Mouse (Mus musculus): ENCODE measurements around the gene Bmp2k.
A peak's percentile ranks its signal among the peaks of the same experiment; 100 is the strongest.

Gene Bmp2k

GRCm38 (mm10) chr5:97055511-97056068 lies 58.1 kb downstream of the Bmp2k start:
- DNase-seq = peak in 1 of 2 experiments; percentile 37

DNA sequence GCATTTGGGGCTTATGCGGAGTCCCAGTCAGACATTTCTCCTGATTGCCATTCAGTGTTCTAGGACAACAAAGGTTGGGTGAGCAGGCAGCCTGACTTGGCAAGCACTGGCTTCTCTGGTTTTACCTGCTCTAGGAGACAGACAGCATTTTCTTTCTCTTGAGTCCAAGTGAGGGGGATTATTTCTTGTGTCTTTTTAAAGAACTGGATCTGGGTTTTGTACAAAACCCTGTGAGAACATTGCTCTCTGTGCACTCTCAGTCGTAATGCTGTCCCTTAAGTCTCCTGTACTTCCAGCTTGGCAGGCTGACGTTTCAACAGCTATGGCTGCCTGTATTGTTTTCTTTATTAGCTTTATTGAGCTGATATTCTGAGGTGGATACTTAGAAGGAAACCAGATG lies 58.9 kb downstream of the Bmp2k start:
- DNase-seq = no peak

- no peak for DNase-seq
Observed at GRCm38 (mm10) chr5:97056791-97057450, 59.4 kb downstream of the Bmp2k start.

DNA sequence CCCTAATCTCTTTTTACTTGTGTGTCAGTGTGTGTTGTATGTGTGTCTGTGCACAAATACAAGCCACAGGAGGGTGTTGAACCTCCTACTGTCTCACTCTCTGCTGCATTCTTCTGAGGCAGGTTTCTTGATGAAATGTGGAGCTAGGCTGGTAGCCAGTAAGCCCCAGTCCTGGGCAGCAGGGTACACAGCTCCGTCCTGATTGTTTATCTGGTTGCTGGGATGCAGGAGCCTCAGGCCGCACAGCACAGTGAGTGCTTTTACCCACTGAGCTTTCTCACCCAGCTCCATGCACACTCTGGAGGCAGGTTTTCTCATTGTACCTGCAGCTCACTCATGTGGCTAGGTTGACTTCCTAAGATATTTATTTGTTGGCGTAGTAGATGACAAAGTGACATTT lies 63.4 kb downstream of the Bmp2k start:
- DNase-seq = no peak

DNA sequence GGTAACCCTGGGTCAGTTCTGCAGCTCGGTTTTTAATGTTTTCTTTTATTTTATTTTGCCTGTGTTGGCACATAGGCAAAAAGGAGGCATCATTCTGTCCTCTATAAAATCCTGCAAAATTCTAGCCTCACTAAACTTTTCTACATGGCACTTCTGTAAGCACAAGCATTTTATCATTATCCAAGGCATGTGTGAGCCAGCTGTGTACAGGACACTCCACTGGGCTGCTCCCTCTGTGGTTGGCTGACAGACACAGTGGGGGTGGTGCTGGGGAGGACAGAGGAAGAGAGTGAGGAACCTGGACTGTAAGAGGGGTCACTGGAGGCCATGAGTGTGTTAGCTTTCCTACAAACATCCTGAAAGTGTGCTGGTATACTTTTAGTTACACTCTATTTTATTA lies 64.6 kb downstream of the Bmp2k start:
- DNase-seq = no peak

DNA sequence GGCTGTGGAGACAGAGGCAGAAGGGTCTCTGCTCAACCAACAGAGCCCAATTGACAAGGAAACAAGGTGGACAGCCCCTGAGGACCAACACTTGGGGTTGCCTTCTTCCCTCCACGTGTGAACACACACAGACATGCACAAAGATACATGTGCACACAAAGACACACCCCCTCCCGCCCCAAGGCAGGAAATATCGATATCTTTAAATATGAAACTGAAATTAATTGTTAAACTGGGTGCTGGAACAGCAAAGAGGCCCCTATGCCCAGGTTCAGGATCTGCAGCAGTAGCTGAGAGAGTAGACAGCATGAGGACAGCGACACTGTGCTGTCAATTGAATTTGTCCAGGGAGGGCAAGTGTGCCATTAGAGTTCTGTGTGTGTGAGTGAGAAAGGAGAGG lies 68.3 kb downstream of the Bmp2k start:
- DNase-seq = no peak

GRCm38 (mm10) chr5:97075476-97076151 lies 78.1 kb downstream of the Bmp2k start:
- no peak for DNase-seq

GRCm38 (mm10) chr5:97076167-97076566 lies 78.7 kb downstream of the Bmp2k start:
- DNase-seq = no peak

- no peak for DNase-seq
Observed at GRCm38 (mm10) chr5:97077676-97078075, 80.2 kb downstream of the Bmp2k start.

- DNase-seq = no peak
Observed at GRCm38 (mm10) chr5:97078641-97079040, 81.2 kb downstream of the Bmp2k start.

DNA sequence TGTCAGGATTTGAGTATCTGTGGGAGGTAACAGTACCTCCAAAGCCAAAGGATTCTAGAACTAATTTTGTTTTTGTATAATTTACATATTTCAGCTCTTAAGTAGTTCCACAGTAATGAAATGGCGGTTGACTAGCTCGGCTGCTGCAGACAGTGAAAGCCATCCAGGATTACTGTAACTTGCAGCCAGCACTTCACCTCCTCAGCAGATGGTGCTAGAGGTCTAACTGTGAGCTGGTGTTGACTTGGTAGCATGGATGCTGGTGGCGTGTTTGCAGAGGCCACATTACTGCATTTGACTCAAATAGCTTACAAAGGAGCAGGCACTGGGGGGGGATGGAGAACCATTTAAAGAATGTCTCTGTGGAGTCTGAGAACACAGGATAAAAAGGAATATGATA lies 84.0 kb downstream of the Bmp2k start:
- peak; percentile 50 to 71 for DNase-seq

DNA sequence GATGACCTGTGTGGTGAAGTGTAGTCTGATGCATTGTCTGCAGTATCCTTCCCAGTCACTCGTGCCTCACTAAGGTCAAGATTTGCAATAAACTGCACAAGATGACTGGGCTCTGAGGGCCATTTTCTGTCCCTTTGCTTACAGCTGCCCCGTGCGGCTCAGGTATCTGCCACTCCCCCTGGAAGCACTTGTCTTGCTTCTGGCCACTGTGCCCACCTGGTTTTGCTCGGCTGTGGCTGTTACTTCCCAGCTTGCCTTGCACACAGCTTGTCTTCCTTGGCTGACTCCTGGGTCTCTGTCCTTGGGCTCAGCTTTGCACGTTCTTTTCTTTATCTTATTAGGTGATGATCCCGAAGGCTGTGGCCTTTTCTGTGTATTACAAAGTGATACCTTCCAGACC lies 86.2 kb downstream of the Bmp2k start:
- no peak for DNase-seq

- no peak for DNase-seq
Observed at GRCm38 (mm10) chr5:97084541-97084940, 87.1 kb downstream of the Bmp2k start.

DNA sequence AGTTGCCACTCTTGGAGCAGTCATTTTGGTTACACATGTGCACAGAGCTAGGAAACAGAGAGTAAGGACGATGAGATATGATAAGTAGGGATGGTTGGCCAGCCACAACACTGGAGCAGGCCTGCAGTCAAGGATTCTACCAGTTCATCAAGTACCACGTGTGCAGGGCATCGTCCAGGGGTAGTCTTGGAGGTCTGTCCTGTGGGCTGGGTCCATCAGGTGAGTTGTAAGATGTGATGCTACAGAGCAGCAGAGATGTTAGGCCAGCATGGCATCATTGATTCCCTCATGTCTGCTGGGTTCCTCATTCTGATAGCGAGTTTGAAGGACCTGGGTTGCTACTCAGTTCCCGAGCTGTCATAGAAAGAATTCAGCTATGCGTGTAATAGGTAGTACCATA lies 87.6 kb downstream of the Bmp2k start:
- no peak for DNase-seq

GRCm38 (mm10) chr5:97087030-97087630 lies 89.6 kb downstream of the Bmp2k start:
- DNase-seq = no peak

- no peak for DNase-seq
Observed at GRCm38 (mm10) chr5:97087746-97088145, 90.3 kb downstream of the Bmp2k start.

GRCm38 (mm10) chr5:97088231-97088630 lies 90.7 kb downstream of the Bmp2k start:
- DNase-seq = no peak

DNA sequence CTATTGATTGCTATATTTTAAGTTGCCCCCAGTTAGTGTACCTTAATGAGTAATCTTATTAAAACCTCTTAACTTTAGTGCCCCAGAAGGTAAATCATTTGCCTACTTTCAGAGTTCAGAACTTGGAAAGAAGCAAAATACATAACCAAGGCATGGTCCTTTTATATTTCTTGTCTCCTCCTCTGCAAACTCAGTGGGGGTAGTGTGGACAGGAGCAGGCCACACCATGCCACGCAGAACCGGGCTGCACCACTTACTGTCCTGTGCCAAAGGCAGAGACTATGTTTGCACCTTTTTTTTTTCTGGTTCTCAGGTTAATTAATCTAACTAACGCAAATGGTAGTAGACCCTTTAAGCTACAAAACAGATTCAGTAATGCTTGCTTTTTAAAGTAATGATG lies 91.9 kb downstream of the Bmp2k start:
- no peak for DNase-seq

GRCm38 (mm10) chr5:97090034-97090784 lies 92.7 kb downstream of the Bmp2k start:
- DNase-seq = no peak

DNA sequence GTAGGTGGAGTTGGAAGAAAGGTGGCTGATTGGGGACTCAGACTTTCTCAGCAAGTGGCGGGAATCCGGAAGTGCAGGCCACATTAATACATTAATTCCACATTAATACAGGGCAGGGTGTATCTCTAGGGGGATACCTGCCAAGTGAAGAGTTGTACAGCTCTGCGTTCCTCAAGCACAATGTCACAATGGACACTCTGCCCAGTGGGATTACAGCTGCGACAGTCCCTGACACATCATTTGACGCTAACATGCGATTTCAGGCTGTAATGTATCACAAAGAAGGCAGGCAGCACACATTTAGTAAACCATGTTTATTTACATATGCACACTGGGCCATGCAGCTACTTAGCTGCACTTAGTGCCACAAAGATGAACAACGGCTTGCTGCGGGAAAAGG lies 95.5 kb downstream of the Bmp2k start:
- DNase-seq = no peak

GRCm38 (mm10) chr5:97095335-97095734 lies 97.8 kb downstream of the Bmp2k start:
- DNase-seq = no peak

DNA sequence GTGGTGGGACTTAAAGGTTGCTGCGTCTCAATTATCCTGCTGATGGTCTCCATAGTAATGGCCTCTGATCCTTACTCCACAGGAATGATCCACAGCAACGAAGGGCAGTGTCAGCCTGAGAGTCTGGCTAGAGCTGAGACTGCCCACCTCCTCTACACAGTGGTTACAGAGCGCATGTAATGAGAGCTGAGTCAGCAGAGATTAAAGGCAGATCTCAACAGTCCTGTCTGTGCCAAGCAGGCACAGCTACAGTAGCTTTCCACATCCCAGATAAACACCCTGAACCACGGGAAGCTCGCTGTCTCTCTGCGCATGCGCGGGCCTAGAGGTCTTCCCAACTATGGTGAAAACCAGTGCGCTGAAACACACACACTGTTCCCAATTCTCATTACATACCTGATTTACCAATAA lies 100.1 kb downstream of the Bmp2k start:
- DNase-seq = no peak

DNA sequence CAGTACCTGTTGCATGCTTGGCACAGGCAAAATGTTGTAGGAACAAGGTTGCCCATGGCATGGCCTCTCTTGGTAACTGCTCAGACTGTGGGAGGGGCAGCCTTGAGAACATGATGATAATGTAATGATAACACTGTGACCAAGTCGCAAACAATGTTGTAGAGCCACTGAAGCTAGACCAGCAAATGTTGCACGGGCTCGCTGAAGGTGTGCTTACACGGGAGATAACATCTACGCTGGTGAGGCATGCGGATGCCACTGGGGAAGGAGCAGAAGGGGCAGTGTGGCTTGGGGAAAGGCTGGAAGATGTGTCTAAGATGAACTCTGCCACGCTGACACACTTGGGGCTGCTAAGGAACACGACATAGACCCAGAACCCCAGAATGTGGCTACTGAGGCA lies 102.5 kb downstream of the Bmp2k start:
- DNase-seq = no peak

Measured in cerebellum, postnatal 25 days (tissue).